Mouse (Mus musculus): ENCODE data around the gene Il12rb1.
"Not testable (repeated sequence)": the region's sequence is repeated elsewhere in the genome, so short reads cannot be mapped to it uniquely, and the experiment has no call there.

Il12rb1 gene

DNA sequence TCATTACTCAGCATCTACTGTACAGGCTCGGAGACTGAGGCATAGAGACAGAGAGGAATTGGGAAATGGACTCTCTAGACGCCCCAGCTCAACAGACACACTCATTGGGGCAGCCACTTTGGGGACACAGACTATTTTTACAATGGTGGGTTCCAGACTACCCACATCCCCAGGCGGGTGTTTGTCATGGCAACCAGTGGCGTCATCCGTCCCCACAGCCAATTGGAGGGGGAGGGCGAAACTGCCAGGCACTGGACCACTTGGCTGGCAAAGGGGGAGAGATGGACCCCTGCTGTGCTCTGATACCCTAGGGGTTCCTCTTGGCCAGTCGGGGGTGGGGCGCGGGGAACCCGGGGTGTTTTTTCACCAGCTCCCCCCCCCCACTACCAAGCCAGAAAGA is 7.6 kb upstream of the Il12rb1 start:
- no peak for DNase-seq (ENCODE audit: low spot score)

DNA sequence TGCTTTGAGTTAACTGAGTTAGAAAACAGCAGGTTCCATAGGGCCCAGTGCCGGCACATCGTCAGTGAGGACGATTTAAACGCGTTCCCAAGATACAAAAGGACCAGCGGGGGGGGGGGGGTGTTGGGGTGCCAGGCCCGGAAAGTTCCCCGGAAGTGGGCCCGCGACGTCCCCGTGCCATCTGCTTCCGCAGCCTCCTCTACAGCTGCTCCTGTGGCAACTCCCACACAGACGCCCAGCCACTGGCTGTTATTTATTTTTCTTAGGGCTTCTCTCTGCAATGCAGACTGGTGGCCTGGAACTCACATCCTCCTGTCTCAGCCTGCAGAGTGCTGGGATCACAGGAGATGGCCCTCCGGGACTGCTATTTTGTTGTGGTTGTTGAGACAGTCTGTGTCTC is 7.1 kb upstream of the Il12rb1 start:
- no peak for DNase-seq (ENCODE audit: low spot score)

DNA sequence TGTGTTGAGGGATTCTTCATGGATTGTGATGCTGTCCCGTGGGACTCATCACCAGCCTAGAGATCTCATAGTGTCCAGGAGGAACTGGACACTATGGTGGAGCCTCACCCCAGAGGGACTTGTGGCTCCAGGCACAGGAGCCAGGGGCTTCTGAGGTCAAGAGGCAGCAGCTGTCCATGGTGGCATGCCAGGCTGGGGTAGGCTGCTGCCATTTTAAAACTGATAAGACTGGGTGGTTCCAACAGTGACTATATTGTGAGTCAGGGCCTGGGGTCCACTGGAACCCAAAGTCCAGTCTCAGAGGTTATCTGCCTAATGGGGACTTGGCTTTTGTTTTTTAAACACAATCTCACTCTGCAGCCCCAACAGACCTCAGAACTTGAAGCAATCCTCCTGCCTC is 6.4 kb upstream of the Il12rb1 start:
- DNase-seq (ENCODE audit: low spot score), result no peak

DNA sequence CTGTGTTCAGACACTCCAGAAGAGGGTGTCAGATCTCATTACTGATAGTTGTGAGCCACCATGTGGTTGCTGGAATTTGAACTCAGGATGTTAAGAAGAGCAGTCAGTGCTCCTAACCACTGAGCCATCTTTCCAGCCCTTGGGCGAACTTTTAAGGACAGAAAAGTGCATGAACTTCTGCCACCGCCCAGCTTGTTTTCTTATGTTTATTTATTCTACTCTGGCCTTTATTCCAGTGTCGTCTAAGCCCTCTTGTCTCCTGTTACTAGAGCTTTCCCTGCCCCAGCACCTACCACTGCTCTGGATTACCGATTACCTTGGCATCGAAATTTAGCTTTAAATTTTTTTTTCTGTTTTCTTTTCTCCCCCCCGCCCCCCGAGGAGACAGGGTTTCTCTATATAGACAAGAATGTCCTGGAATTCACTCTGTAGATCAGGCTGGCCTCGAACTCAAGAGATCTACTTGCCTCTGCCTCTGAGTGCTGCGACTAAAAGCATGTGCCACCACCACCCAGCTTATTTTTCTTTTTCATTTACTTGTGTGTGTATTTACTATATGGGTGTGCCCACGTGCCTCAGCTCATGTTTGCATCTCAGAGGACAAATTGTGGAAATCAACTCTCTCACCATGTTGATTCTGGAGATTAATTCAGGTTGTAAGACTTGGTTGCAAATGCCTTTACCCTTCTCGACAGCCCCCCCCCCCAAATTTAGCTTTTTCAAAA is 5.3 kb upstream of the Il12rb1 start:
- DNase-seq (ENCODE audit: low spot score), result no peak

DNA sequence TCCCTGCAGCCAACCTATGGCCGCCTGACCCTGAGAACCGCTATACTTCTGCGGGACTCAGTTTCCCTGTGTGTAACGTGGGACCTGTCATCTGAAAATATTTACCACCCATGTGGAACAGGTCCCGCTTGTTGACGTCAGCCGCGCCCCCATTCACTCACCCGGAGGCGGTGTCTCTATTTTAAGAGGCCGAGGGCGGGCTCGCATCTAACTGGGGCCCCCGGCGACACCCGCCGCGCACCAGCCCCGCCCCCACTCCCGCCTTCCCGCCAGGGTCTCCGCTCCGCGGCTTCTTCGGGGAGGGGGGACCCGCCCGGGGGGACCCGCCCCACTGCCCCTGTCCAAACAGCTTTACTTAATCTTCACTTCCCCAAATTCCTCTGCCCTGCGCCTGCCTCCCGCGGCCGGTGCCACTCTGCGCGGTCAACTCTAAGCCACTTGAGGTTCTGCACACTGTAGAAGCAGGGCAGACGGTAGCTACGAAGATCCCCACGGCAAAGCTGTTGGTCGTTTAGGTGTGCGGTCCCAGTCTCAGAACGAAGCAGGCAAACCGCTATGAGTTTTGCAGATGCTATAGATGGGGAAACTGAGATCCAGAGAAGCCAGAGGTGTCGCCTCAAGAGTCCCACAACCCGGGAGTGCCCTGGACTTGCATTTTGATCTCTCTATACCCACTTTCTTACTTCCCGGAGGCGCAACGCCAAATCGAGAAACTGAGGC is 4.3 kb upstream of the Il12rb1 start:
- no peak for DNase-seq (ENCODE audit: low spot score)

DNA sequence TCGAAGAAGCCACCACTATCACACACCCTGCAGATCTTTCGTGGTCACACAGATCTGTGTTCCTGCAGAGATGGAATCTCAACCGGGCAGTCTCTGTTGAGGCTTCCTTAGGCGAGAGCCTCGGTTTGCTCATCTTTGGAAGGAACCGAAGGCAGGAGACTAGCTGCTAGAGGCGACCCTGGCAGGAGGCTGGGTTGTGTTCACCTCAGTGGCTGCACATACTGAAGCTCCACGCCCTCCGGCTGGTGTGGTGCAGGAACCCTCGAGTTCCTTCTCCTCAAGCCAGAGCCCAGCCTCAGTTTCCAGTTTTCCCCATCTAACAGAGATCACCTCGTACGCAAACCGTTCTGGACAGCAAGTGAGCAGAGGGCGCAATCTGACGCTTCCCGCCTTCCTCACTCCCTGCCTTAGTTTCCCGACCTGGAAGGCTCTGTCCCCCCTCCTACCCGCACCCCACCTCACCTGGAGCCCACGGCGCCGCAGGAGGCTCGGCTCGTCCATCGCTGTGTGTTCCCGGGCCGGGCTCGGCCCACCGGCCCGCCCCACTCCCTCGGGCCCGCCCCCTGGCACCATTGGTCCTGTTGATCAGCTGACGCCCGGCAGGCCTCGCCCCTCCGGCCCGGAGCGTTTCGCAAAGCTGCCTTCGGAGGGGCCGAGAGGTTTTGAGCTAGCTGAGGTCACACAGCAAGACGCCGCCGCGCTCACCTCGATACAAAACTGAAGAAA is 3.6 kb upstream of the Il12rb1 start, which contains the start of gene Mast3:
Gene Mast3 (minus strand): TSS at position 574 of the 726 bp plus-strand sequence.
- DNase-seq (ENCODE audit: low spot score), result peak; percentile 85

DNA sequence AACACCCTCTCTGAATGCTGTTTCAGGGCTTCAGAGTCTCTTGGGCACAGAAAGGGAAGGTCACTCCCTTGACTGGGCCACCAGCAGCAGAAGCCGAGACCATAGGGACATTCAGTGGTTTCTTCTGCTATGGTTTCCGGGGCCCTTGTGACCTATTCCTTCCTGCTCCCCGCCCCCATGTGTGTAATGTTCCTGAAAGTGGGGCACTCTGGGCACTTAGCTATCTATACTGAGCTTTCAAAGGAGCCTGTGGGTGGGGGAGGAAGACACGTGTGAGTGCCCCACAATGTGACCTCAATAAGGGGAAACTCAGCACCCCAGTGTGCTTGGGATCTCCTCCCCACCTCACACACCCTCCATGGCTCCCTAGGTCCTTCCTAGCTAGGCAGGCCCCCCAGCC is 1.7 kb upstream of the Il12rb1 start:
- no peak for DNase-seq (ENCODE audit: low spot score)

DNA sequence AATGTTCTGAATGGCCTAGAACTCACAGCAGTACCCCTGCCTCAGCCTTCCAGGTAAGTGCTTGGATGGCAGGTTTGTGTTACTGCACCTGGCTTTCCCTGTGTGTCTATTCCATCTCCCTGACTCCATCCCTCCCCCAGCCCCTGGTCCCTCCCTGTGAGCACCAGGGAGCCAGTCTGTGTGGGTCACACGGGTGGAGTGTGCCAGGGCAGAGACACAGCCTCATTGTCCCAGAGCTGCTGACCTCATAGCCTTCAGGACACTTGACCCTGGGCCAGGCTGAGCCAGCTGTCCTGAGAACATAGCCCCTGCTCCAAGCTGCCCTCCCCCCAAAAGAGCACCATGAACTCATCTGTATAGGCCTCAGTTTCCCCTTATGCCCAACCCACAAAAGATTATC is 945 bp upstream of the Il12rb1 start:
- no peak for DNase-seq (ENCODE audit: low spot score)

DNA sequence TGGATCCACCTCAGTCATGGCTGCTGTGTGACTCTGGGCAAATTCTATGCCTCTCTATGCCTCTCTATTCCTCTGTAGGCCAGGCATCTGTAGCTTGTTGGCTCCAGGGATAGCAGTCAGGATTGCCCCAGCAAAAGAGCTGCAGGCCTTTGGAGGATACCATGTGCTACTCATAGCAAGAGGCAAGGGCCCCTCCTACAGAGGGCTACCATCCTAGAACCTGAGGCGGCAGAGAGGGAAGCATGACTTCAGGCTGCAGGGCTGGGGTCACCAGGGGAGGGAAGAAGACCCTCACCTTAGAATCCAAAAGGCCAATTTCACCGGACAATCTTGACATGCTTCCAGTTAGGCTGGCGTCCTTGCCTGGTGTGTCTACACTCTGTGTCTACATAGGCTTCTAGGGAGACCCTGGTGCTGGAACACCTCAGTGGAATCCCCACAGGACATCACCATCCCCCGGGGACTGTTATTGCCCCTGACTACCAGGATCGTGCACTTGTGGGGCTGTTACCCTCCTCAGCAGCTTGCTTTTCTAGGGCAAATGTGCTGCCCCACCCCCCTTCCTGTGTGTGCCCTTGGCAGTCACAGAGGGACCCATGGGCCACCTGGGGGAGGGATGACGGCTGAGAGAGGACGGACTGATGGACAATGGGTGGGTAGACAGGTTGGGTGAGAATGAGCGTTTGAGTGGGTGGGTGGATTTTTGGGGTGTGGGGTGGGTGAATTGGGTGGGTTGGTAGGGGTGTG is 879 bp downstream of the Il12rb1 start:
- no peak for DNase-seq (ENCODE audit: low spot score)

DNA sequence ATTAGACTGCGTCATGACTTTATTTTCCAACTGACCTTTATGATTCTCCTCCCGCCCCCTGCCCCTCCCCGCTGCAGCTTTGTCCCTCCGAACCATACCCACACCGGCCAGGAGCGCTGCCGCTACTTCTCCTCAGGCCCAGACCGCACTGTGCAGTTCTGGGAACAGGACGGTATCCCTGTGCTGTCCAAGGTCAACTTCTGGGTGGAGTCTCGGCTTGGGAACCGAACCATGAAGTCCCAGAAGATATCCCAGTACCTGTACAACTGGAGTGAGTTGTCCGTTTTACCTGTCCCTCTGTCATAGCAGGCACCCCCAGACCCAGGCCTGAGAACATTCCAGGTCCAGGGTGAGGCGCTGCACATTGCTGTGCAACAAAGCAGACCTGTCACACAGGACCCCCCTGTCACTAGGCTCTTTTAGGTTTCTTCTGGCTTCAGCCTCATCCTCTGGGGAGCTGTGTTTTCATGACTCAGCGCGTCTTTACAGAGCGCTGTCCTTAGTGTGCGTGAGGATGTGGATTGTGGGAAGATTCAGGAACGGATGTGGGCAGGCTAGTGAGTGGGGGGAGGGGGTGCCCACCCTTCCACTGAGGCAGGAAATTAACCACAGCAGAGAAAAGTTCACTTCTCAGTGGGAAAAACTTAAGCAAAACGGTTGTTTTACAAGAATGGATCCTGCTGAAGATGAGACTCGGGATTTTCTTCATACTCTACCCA is 2.9 kb downstream of the Il12rb1 start:
- no peak for DNase-seq (ENCODE audit: low spot score)

DNA sequence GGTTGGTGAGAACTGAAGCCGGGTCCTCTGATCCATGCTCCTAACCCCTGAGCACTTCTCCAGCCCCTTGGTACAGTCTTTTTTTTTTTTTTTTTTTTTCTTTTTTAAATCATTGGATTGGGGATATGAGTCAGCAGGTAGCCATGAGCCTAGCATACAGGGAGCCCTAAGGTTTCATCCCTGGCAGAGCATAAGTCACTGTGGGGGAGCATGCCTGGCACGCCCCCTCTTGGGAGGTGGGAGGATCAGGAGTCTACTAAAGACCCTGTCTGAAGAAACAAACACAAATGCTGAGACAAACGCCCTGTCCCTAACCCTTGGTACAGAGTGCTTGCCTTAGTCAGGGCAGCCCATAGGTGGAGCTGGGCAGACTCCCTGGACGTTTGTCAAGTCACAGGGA is 3.8 kb downstream of the Il12rb1 start:
- DNase-seq (ENCODE audit: low spot score), result no peak

DNA sequence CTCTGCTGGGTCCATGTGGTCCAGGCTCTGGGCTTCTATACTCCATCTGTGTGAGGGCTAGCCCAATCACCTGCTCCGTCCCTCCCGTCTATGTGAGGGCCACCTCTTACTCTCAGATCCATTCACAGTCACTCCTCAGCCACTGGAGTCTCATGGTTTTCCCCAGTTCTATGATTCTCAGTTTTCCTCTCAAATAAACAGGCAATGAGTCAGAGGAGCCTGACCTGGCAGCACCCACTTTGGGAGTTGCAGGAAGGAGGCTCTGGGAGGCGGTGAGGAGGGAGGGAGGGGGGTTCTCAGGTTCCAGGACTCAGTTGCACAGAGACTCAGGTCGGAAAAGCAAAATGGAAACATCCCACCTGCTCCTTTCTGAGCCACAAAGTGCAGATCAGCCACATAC is 4.6 kb downstream of the Il12rb1 start:
- DNase-seq (ENCODE audit: low spot score), result no peak

DNA sequence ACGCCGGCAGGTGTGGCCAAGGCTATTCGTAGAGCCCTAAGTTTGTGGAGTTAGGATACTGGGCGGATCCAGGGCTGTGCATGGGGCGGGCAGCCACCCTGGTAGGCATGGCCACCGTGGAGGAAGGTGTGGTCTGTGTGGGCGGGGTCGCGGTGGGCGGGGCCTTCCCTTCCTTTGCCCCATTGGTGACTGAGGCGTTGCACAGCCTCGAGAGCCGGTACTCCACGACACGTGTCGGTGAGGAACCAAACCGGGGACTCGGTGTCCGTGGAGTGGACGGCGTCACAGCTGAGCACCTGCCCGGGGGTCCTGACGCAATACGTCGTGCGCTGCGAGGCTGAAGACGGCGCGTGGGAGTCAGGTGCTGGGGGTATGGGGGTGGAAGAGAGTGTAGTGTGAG is 8.4 kb downstream of the Il12rb1 start:
- DNase-seq (ENCODE audit: low spot score), result no peak

DNA sequence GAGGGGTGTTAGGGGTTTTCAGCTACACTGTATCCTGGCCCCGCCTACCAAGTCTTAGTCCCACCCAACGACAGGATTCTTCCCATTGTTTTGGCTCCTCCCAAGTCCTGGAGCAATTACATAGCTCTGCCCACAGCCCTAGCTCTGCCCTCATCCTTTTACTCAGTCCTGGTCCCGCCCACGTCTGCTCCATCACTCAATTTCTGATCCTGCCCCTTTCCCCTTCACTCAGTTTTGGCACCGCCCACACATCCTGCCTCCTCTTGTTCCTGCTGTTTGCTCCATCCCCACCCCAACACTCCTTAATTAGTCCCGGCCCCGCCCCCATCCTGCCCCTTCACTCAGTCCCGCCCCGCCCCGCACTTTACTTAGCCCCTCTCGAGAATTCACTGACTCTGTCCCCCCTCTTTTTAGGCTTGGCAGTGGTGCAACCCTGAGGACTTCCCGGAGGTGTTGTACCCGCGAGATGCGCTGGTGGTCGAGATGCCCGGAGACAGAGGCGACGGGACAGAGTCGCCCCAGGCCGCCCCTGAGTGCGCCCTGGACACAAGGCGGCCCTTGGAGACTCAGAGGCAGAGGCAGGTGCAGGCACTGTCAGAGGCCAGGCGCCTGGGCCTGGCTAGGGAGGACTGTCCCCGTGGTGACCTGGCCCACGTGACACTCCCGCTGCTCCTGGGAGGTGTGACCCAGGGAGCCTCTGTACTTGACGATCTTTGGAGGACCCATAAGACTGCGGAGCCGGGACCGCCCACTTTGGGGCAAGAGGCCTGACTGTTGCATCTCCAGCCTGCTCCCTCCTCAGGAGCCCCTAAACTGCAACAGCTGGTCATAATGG is 12.1 kb downstream of the Il12rb1 start:
- peak; percentile 64 for DNase-seq (ENCODE audit: low spot score)

DNA sequence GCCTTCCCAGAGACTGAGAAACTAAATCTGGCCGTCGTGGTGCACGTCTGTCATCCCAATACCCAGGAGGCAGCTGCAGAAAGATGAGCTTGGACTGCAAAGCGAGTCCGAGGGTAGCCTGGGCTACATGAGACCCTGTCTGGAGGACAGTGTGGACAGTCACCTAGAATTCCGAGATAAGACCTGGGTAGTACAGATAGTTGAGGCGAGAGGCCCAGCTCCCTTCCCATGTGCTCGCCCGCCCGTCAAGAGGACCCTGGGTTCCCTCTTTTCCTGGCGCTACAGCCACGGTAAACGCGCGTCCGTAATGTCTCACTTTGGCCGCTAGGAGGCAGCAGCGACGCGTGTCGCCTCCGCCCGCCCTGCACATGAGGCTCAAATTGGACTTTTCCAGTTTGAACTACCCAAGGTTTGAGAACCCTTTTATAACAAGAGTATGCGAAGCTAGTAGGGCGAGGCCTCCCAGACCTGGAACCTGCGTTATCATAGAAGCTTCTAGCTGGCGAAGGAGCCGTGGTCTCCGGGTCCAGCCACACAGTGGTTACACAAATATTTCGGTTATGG is 13.2 kb downstream of the Il12rb1 start:
- peak; percentile 38 for DNase-seq (ENCODE audit: low spot score)

DNA sequence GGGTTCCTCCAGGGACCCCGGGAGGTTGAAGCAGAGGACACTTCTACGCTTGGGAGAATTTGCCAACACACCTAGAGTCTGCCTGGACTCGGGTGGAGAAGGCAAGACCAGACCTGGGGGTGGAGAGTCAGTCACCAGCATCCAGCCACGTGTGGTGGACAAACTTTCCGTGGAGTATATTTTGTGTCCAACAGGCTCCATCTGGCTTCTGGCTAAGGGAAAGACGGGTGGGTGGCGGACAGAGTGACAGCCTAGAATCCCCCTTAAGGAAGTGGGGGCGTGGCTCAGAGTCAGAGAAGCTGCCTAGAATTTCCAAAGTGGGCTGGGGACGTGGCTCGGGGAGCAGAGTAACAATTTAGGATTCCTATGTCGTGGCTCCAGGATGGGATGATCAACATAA is 13.7 kb downstream of the Il12rb1 start:
- no peak for DNase-seq (ENCODE audit: low spot score)

DNA sequence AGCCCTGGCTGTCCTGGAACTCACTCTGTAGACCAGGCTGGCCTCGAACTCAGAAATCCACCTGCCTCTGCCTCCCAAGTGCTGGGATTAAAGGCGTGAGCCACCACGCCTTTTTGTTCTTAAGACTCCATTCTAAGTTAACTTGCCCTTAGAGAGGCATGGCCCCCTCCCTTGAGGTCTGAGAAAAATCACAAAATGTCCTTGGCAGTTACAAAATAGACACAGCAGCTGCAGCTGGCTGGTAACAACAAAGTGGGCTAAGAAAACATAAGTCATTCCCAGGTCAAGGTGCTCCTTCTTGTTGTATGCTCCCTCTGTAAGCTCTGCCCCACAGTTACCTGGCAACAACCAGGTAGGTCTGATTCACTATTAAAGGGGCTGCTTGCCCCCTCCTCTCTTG is 14.3 kb downstream of the Il12rb1 start:
- DNase-seq (ENCODE audit: low spot score), result not testable (repeated sequence)

DNA sequence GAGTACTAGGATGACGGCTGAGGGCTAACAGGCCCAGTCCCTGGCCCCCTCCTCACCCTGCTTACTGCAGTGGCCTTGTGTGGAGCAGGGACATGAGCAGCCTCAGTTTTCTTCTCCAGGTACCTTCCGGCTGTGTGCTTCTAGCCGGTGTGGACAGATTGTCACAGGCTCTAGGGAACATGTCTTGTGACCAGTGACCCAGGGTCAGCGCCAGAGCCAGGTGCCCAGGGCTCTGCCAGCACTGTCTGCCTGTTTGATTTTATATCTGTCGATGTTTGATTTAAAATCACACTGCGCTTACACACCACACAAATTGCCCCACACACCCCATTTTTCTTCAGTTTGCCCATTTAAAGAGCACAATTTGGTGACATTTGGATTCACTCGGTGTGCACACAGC is 15.6 kb downstream of the Il12rb1 start:
- no peak for DNase-seq (ENCODE audit: low spot score)

DNA sequence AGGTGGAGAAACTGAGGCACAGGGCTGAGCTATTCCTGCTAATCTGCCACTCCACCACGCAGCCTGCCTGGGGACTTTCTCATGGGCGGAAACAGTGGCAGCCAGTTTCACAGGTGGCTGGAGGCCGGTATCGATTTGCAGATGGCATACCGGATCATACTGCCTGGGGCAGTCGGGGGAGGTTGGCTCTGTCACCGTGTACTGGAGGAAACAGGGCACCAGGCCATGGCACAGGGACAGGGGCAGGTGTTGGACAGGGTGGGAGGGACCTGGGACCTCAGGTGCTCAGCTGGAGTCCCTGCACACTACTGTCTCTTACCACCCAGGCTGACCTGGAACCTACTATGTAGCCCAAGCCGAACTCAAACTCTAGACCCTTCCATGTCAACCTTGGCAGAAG is 17.6 kb downstream of the Il12rb1 start:
- DNase-seq (ENCODE audit: low spot score), result no peak

DNA sequence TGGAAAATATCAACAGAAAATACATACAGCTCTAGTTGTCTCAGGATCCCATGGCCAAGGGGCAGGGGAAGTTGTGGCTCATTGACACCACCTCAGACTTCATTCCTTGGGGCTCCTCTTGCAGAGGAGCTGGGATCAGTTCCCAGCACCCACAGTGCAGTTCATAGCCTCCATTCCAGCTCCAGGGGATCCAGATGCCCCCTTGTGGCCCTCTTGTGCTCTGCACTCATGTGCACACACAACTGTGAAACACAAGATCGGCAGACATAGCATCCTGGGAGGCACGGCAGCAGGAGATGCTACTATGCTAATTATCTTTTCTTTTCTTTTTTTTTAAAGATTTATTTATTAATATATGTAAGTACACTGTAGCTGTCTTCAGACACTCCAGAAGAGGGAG is 18.8 kb downstream of the Il12rb1 start:
- no peak for DNase-seq (ENCODE audit: low spot score)
